Mouse (Mus musculus): ENCODE data around the gene S1pr2. TPM values are rescaled to one million over a fixed set of nuclear protein-coding genes. Genes with fewer than 3 reads are reported as not detected.

S1pr2 gene
- polyA plus RNA-seq, 1 experiment: 3.4 TPM

DNA sequence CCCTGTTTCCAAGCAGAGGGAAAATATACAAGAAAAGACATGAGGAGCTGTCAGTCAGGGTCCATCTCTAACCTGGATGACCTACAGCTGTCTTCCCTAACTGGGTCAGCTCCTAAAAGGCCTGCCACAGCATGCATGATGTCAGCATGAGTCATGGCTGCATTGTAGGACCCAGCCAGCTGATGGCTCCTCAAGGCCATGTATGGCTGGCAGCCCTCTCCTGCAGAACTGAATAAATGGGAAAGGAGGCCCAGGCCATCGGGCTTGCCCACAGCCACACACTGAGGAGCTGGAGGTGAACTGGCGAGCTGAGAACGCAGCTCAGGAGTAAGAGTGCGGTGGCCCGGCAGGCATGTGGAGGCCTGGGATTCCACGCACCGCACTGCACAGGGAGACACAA, 33.2 kb downstream of the S1pr2 start:
- H3K27me3 ChIP-seq (ENCODE audit: control insufficient read depth, insufficient read depth, low read length): no peaks in the 10 kb centered on the region
- no peak for TF ChIP-seq CTCF (IDR thresholded peaks at IDR 0.05; ENCODE audit: extremely low read depth, insufficient read depth, insufficient read length, insufficient replicate concordance)
- TF ChIP-seq POLR2A (IDR thresholded peaks at IDR 0.05; ENCODE audit: low read depth, low read length): no peak
- no peak overlapping the region for H3K4me3 ChIP-seq (ENCODE audit: extremely low read depth, insufficient read depth, insufficient read length)
- no peak overlapping the region for H3K27ac ChIP-seq (ENCODE audit: insufficient read depth, low read length)
- peaks cover 21% of the 10 kb centered on the region for H3K36me3 ChIP-seq (ENCODE audit: control insufficient read depth, insufficient read depth, low read length)
- DNase-seq (ENCODE audit: low read depth in 1 of 2, low spot score in 2 of 2): no peak
- 93% methylated on average over 7 of the region's 7 CpGs for WGBS
- no peaks in the 10 kb centered on the region for H3K4me1 ChIP-seq (ENCODE audit: control insufficient read depth, insufficient read depth, insufficient read length)

DNA sequence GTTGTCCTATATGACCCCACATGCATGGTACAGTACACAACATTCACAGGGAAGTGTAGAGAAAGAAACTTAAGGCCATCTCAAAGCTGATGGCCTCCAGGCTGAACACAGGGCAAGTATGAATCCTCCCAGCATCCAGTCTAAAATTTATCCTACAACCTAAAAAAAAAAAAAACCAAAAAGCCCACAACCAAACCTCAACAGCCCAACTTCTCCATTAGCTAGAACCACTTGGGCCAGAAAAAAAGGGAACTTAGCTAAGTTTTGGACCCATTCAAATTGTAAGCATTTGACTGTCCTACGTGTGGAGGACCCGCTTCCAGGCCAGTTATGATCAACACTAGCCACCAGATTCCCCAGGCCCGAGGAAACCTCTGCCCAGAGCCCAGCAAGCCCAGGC, 53.3 kb downstream of the S1pr2 start:
- Histone ChIP-seq H3K36me3 (ENCODE audit: control insufficient read depth, insufficient read depth, low read length) (peaks cover 62% of the 10 kb centered on the region), H3K27me3 (ENCODE audit: control insufficient read depth, insufficient read depth, low read length) (no peaks in the 10 kb centered on the region), H3K4me3 (ENCODE audit: extremely low read depth, insufficient read depth, insufficient read length) (no peak overlapping the region), H3K27ac (ENCODE audit: insufficient read depth, low read length) (no peak overlapping the region), H3K4me1 (ENCODE audit: control insufficient read depth, insufficient read depth, insufficient read length) (no peaks in the 10 kb centered on the region)
- DNase-seq (ENCODE audit: low read depth in 1 of 2, low spot score in 2 of 2): no peak
- WGBS: 73% methylated on average over 3 of the region's 3 CpGs
- TF ChIP-seq POLR2A (IDR thresholded peaks at IDR 0.05; ENCODE audit: low read depth, low read length) (no peak), CTCF (IDR thresholded peaks at IDR 0.05; ENCODE audit: extremely low read depth, insufficient read depth, insufficient read length, insufficient replicate concordance) (no peak)

- 76% methylated on average over 4 of the region's 4 CpGs for WGBS
- H3K36me3 ChIP-seq (ENCODE audit: control insufficient read depth, insufficient read depth, low read length): peaks cover 61% of the 10 kb centered on the region
- TF ChIP-seq POLR2A (IDR thresholded peaks at IDR 0.05; ENCODE audit: low read depth, low read length): no peak
- peak; percentile 31; the same call in 1 of the 2 replicates for TF ChIP-seq CTCF (IDR thresholded peaks at IDR 0.05; ENCODE audit: extremely low read depth, insufficient read depth, insufficient read length, insufficient replicate concordance)
- H3K4me3 ChIP-seq (ENCODE audit: extremely low read depth, insufficient read depth, insufficient read length): no peak overlapping the region
- H3K4me1 ChIP-seq (ENCODE audit: control insufficient read depth, insufficient read depth, insufficient read length): no peaks in the 10 kb centered on the region
- no peaks in the 10 kb centered on the region for H3K27me3 ChIP-seq (ENCODE audit: control insufficient read depth, insufficient read depth, low read length)
- peak; percentile 15 to 26 for DNase-seq (ENCODE audit: low read depth in 1 of 2, low spot score in 2 of 2)
- H3K27ac ChIP-seq (ENCODE audit: insufficient read depth, low read length): no peak overlapping the region
Measured at GRCm38 (mm10) chr9:20916160-20916559, 60.4 kb downstream of the S1pr2 start.

Other genes starting within 250 kb of the S1pr2 start
- 0.50 and 0.53 TPM in 2 replicates for gene Olfm2, start 230.4 kb downstream of the S1pr2 start, polyA plus RNA-seq (2012; rRNA removed)
- gene Col5a3, start 161.7 kb downstream of the S1pr2 start, polyA plus RNA-seq (2012; rRNA removed): 1.4 TPM in 2 replicates
- gene Rdh8, start 158.3 kb downstream of the S1pr2 start, polyA plus RNA-seq (2012; rRNA removed): not detected in 2 replicates
- 82.8 and 108 TPM in 2 replicates for gene A230050P20Rik, start 108.1 kb downstream of the S1pr2 start, polyA plus RNA-seq (2012; rRNA removed)
- 2.7 and 3.8 TPM in 2 replicates for gene Angptl6, start 97.1 kb downstream of the S1pr2 start, polyA plus RNA-seq (2012; rRNA removed)
- 116 and 120 TPM in 2 replicates for gene Ppan, start 88.6 kb downstream of the S1pr2 start, polyA plus RNA-seq (2012; rRNA removed)
- 89.3 and 103 TPM in 2 replicates for gene Eif3g, start 78.2 kb downstream of the S1pr2 start, polyA plus RNA-seq (2012; rRNA removed)
- gene Dnmt1, start 16.9 kb downstream of the S1pr2 start, polyA plus RNA-seq (2012; rRNA removed): 37.0 and 44.9 TPM in 2 replicates
- gene Mrpl4, start 26.0 kb upstream of the S1pr2 start, polyA plus RNA-seq (2012; rRNA removed): 75.8 and 99.7 TPM in 2 replicates
- 59.7 and 67.4 TPM in 2 replicates for gene Icam1, start 39.2 kb upstream of the S1pr2 start, polyA plus RNA-seq (2012; rRNA removed)
- 8.1 and 9.3 TPM in 2 replicates for gene Icam4, start 52.6 kb upstream of the S1pr2 start, polyA plus RNA-seq (2012; rRNA removed)
- 1.1 and 1.2 TPM in 2 replicates for gene Icam5, start 55.3 kb upstream of the S1pr2 start, polyA plus RNA-seq (2012; rRNA removed)
- 0.28 and 0.65 TPM in 2 replicates for gene Zglp1, start 90.3 kb upstream of the S1pr2 start, polyA plus RNA-seq (2012; rRNA removed)
- 0.19 and 0.32 TPM in 2 replicates for gene Gm49373, start 96.3 kb upstream of the S1pr2 start, polyA plus RNA-seq (2012; rRNA removed)
- 38.3 and 59.5 TPM in 2 replicates for gene Fdx1l, start 96.8 kb upstream of the S1pr2 start, polyA plus RNA-seq (2012; rRNA removed)
- gene Gm38431, start 115.2 kb upstream of the S1pr2 start, polyA plus RNA-seq (2012; rRNA removed): 5.2 and 18.8 TPM in 2 replicates
- gene Raver1, start 115.2 kb upstream of the S1pr2 start, polyA plus RNA-seq (2012; rRNA removed): 77.9 and 93.1 TPM in 2 replicates
- gene Tyk2, start 154.5 kb upstream of the S1pr2 start, polyA plus RNA-seq (2012; rRNA removed): 46.1 and 52.2 TPM in 2 replicates
- gene Cdc37, start 173.2 kb upstream of the S1pr2 start, polyA plus RNA-seq (2012; rRNA removed): 39.5 and 44.7 TPM in 2 replicates
- gene Pde4a, start 188.9 kb upstream of the S1pr2 start, polyA plus RNA-seq (2012; rRNA removed): 12.4 and 13.1 TPM in 2 replicates